17 mouse cellular contexts compared by ENCODE assay signal in genomic region chr8:12279482-12280192, GRCm38 (mm10). TPM values are rescaled to one million over a fixed set of nuclear protein-coding genes. Genes with fewer than 3 reads are reported as not detected.
A peak's percentile ranks its signal among the peaks of the same experiment; 100 is the strongest.
DNase-seq lines count a peak whose midpoint lies in the region; ATAC-seq and TF ChIP-seq lines count a peak whose summit lies in the region.
"Had no signal": no experiment of that assay in that cellular context is flagged by ENCODE, and none has a peak within 500 bp of the region (broad histone marks: within the 10 kb centered on the region; RNA-seq: fewer than 3 reads in every experiment).

No protein-coding gene starts in this region.

- H3K27ac ChIP-seq in layer of hippocampus, adult 2 months = peak overlapping the region; percentile 63; the same call in 1 of the 2 replicates
- 0 out of 2 replicates have a peak overlapping the region, but pooled peaks have one; percentile 23 for H3K27ac ChIP-seq in heart, embryonic 16.5 days (ENCODE audit: low read length)
- H3K27ac ChIP-seq: hindbrain, embryonic 15.5 days; liver, embryonic 13.5 days had no signal

- H3K4me3 ChIP-seq in layer of hippocampus, adult 2 months = no peak overlapping the region
- no peak overlapping the region for H3K4me3 ChIP-seq in heart, embryonic 16.5 days (ENCODE audit: low read length)
- H3K4me3 ChIP-seq: hindbrain, embryonic 15.5 days; liver, embryonic 13.5 days had no signal

- WGBS in heart, embryonic 16.5 days = 44% methylated on average over 13 of the region's 13 CpGs

- peak overlapping the region; percentile 37; the same call in 1 of the 2 replicates for H3K4me2 ChIP-seq in heart, embryonic 16.5 days (ENCODE audit: low read depth, low read length)
- H3K4me2 ChIP-seq: hindbrain, embryonic 15.5 days; liver, embryonic 13.5 days had no signal

- H3K9me3 ChIP-seq in heart, embryonic 16.5 days (replicated peaks; ENCODE audit: control insufficient read depth, low read length) = no peaks in the 10 kb centered on the region
- H3K9me3 ChIP-seq: hindbrain, embryonic 15.5 days; liver, embryonic 13.5 days had no signal

- intact Hi-C loops in left cerebral cortex, postnatal 4 days (cut with DNase I) = no loop called here

- H3K27me3 ChIP-seq in heart, embryonic 16.5 days (ENCODE audit: control insufficient read depth, insufficient read depth, low read length) = no peaks in the 10 kb centered on the region

- H3K9ac ChIP-seq in heart, embryonic 16.5 days (ENCODE audit: low read length) = no peak overlapping the region
- H3K9ac ChIP-seq: hindbrain, embryonic 15.5 days; liver, embryonic 13.5 days had no signal

- H3K36me3 ChIP-seq in heart, embryonic 16.5 days (ENCODE audit: control insufficient read depth, insufficient read depth) = no peaks in the 10 kb centered on the region
- H3K36me3 ChIP-seq: hindbrain, embryonic 15.5 days; liver, embryonic 13.5 days had no signal

- 0 out of 2 replicates have a peak, but pooled peaks have one; percentile 14 for ATAC-seq in heart, embryonic 16.5 days (replicated peaks; ENCODE audit: extremely low read depth, insufficient read depth, low FRiP score)
- peak; percentile 83 for ATAC-seq in megakaryocyte progenitor cell, adult 5-6 weeks (replicated peaks; ENCODE audit: poor library complexity)
- ATAC-seq in monocyte, adult 5-6 weeks (replicated peaks; ENCODE audit: insufficient number of reproducible peaks, low FRiP score, low TSS enrichment, poor library complexity, severe bottlenecking) = no peak
- ATAC-seq: midbrain, embryonic 16.5 days had no signal

- peak; percentile 3 to 7 for DNase-seq in heart, adult 18-20 months
- DNase-seq in heart, postnatal 4 days = no peak
- DNase-seq in layer of hippocampus, adult 2 months (ENCODE audit: low spot score in 2 of 2) = no peak
- DNase-seq in layer of hippocampus, adult 11-12 months (ENCODE audit: low spot score) = no peak
- DNase-seq in left cerebral cortex, postnatal 4 days = no peak
- DNase-seq: cerebellum, adult 11 months; embryo, embryonic 11 days; liver, embryonic 13.5 days; thymus, postnatal 4 days had no signal

- no peak for TF ChIP-seq CTCF in layer of hippocampus, adult 2 months (conservative IDR thresholded peaks at IDR 0.05)

- H3K4me1 ChIP-seq in heart, embryonic 16.5 days (ENCODE audit: control insufficient read depth, insufficient read depth, low read length) = peaks cover 16% of the 10 kb centered on the region

RNA-seq across cellular contexts. Expression of gene A230072I06Rik, which starts 1.0 kb away (rescaled TPM):
- not detected for total RNA-seq in heart, adult 18-20 months (2021)
- total RNA-seq in heart, postnatal 4 days (2021) = not detected
- total RNA-seq in layer of hippocampus, adult 2 months (2021) = not detected
- not detected in 2 replicates for polyA plus RNA-seq in heart, embryonic 16.5 days (2015; fragmentation: Nextera tagmentation; extraction: Ambion mirVana)
- total RNA-seq in megakaryocyte progenitor cell, adult 5-6 weeks (2015) = not detected in 2 replicates
- total RNA-seq in megakaryocyte progenitor cell, adult 5-6 weeks (2017) = 0.20 TPM in 1 of 2 replicates, not detected in the other
- total RNA-seq in monocyte, adult 5-6 weeks (2017) = 1.5 TPM in 1 of 3 replicates, not detected in the others
- under 1 TPM in 1 of 2 experiments, not detected in 1; 0.44 TPM for total RNA-seq in left cerebral cortex, postnatal 4 days (2021)
- total RNA-seq: adrenal gland, adult 2 months; left cerebral cortex, adult 18-20 months had no signal
- polyA plus RNA-seq: adrenal gland, adult 2 months; C2C12; liver, embryonic 13.5 days; midbrain, embryonic 16.5 days had no signal

Comparison
In these comparisons a context has a peak if more than half of its experiments do, and no peak if none do; other contexts are left out.
1. DNase-seq: peak in heart, adult 18-20 months (2 of 2); none in heart, postnatal 4 days (single experiment), layer of hippocampus, adult 2 months (0 of 2), layer of hippocampus, adult 11-12 months (single experiment) and left cerebral cortex, postnatal 4 days (single experiment).